Comparison of ENCODE assay signal across 18 mouse cellular contexts in the genomic region with DNA sequence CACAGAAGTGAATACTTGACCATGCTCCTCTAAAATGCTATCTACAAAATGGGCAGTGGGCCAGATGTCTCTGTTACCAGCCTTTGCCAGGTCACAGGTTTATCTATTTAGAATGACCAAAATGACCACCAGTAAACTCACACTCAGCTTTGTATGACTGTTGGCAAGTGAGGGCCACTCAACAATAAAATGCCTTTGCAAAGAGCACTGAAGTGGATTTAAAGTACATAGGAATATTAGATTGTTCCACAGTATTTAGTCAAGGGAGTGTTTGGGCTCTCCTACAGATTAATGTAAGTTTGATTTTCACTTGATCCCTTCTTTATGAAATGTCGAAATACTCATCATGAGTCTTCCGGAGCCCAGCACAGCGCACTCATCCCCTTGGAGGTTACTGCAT. TPM values are rescaled to one million over a fixed set of nuclear protein-coding genes. Genes with fewer than 3 reads are reported as not detected.
"Had no signal": no experiment of that assay in that cellular context is flagged by ENCODE, and none has a peak within 500 bp of the region (broad histone marks: within the 10 kb centered on the region; RNA-seq: fewer than 3 reads in every experiment).

No protein-coding gene starts in this region.

- H3K4me1 ChIP-seq: liver, embryonic 13.5 days; liver, embryonic 15.5 days; lung, embryonic 15.5 days; midbrain, embryonic 13.5 days; midbrain, embryonic 15.5 days; neural tube, embryonic 12.5 days; stomach, embryonic 15.5 days had no signal

- H3K4me2 ChIP-seq: liver, embryonic 11.5 days; liver, embryonic 13.5 days; liver, embryonic 15.5 days; lung, embryonic 15.5 days; midbrain, embryonic 11.5 days; midbrain, embryonic 13.5 days; midbrain, embryonic 15.5 days; neural tube, embryonic 12.5 days; stomach, embryonic 15.5 days had no signal

- DNase-seq: liver, embryonic 13.5 days; liver, postnatal 0 days; right cerebral cortex, postnatal 14 days; thymus, adult 2 months; thymus, postnatal 25 days; thymus, postnatal 4 days had no signal

- H3K27ac ChIP-seq: liver, embryonic 13.5 days; liver, embryonic 15.5 days; macrophage; midbrain, embryonic 13.5 days; midbrain, embryonic 15.5 days; neural tube, embryonic 12.5 days; stomach, embryonic 15.5 days; stomach, postnatal 0 days had no signal

- H3K27me3 ChIP-seq: liver, embryonic 13.5 days; liver, embryonic 15.5 days; lung, embryonic 15.5 days; megakaryocyte, embryonic 14.5 days; midbrain, embryonic 13.5 days; midbrain, embryonic 15.5 days; neural tube, embryonic 12.5 days; stomach, embryonic 15.5 days had no signal

- H3K9ac ChIP-seq: liver, embryonic 13.5 days; liver, embryonic 15.5 days; liver, postnatal 0 days; lung, embryonic 15.5 days; midbrain, embryonic 13.5 days; midbrain, embryonic 15.5 days; neural tube, embryonic 12.5 days; stomach, embryonic 15.5 days had no signal

- ATAC-seq: liver, postnatal 0 days; midbrain, embryonic 13.5 days; midbrain, embryonic 15.5 days had no signal

- H3K4me3 ChIP-seq: liver, embryonic 13.5 days; liver, embryonic 15.5 days; lung, embryonic 15.5 days; megakaryocyte, embryonic 14.5 days; midbrain, embryonic 13.5 days; midbrain, embryonic 15.5 days; neural tube, embryonic 12.5 days; stomach, embryonic 15.5 days had no signal

- H3K9me3 ChIP-seq: liver, embryonic 13.5 days; liver, embryonic 15.5 days; lung, embryonic 15.5 days; megakaryocyte, embryonic 14.5 days; midbrain, embryonic 13.5 days; midbrain, embryonic 15.5 days; neural tube, embryonic 12.5 days; stomach, embryonic 15.5 days had no signal

RNA-seq across cellular contexts. Expression of gene Msantd1, which starts 53.7 kb away (rescaled TPM):
- total RNA-seq: monocyte, adult 5-6 weeks had no signal
